Mouse (Mus musculus) heart, adult 18-20 months (tissue): Measurements from ENCODE around the gene Smarcb1. TPM values are rescaled to one million over a fixed set of nuclear protein-coding genes. Genes with fewer than 3 reads are reported as not detected.

ENCODE experiments used
- DNase-seq, 2 experiments: peaks; one replicate each; pipeline ENCODE4 v3.0.0; 2021 to 2022; ENCODE audit warnings: mixed read lengths in 1 of 2
- total RNA-seq, 2 experiments: library from RNA; stranded (reverse); gene quantifications; 2 replicates each; pipeline ENCODE4 v1.2.3; 2021

The Smarcb1 gene
- total RNA-seq, 2 experiments from 2014 or later = 20.5 to 24.2 TPM

DNA sequence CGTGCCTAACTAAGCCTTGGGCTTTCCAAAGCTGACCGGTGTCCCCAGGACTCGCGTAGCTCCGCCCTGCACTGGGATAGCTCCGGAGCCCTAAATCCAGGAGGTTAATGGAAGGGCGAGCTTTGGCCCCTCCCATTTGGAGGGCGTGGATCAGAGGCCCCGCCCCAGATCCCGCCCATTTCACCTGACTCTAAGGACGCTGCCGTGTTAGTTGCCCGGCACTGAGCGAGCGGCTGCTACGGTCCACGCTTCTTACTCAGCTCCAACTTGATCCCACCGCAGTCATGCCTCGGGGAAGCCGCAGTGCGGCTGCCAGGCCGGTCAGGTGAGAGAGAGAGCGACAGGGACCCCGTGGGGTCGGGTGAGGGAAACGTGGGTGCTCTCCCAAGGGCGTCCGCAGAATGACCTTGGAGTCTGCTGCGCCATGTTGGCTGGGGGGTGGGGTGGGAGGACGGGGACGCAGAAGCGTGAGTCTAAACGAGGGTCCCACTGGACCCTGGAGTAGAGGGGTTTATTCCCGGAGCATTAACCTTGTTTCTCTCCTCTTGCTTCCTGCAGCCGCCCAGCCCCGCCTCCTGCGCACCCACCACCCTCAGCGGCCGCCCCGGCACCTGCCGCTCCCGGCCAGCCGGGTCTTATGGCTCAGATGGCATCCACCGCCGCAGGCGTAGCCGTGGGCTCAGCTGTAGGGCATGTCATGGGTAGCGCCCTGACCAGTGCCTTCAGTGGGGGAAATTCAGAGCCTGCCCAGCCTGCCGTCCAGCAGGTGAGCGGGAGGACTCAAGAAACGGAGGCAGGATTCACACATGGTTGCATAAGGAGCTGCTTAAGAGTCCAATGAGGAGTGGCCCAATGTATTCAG is 14.5 kb upstream of the Smarcb1 start, which contains the start of gene Mmp11:
Gene Mmp11, minus strand, starts transcription at position 817 of the 862 bp plus-strand sequence.
- DNase-seq = peak; percentile 79 to 80

GRCm38 (mm10) chr10:75934991-75935390 is 13.6 kb upstream of the Smarcb1 start:
- DNase-seq = no peak

GRCm38 (mm10) chr10:75932891-75933290 is 11.5 kb upstream of the Smarcb1 start, which contains the start of gene Chchd10:
Chchd10 (plus strand) TSS chr10:75933130.
- no peak for DNase-seq

DNA sequence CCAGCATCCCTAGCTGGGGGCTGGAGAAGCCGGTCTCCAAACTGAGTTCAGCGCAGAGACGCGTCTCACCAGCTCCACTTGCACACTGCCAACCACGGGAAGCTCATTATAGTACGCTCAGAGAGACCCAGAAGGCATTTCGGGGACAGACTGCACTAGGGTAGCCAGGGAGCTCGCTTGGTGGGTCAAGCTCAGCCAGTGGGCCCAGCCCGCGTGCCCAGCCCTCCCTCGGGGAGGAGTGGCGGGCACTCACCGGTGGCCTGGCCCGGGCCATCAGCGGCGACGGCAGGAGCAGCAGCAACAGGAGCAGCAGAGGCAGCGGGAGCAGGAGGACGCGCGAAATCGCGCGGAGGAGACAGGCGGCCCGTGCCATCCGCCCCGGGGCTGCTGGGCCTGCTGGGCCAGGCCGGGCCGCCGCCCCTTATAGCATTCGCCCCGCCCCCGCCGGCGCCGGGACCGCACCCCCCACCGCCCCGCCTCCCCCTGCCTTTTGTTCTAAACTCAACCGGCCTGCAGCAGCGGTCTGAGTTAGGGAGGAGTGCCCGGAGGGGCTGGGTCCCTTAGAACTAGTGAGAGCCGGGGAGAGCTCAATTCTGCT is 10.8 kb upstream of the Smarcb1 start:
- DNase-seq = peak; percentile 65 to 67

GRCm38 (mm10) chr10:75931311-75931710 is 9.9 kb upstream of the Smarcb1 start:
- no peak for DNase-seq

- DNase-seq = peak in 1 of 2 experiments; percentile 33
Observed at GRCm38 (mm10) chr10:75930304-75930703, 8.9 kb upstream of the Smarcb1 start.

DNA sequence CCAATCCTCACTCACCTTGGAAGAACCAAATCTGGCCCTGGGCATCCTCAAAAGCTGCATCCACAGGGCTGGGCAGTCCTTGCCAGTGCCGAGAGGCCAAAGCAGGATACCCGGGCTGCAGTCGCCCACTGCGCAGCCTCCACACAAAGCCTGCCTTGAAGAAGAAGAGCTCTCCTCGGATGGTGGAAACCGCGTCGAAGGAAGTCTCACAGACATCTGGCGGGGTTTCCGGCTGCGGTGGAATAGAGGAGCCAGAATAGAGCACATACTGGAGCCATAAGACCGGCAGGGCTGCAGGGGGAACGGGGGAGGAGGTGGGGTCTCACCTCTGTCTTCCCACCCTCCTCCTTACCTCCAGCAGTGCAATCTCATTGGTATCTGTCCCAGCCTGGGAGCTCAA is 5.0 kb upstream of the Smarcb1 start:
- no peak for DNase-seq

GRCm38 (mm10) chr10:75924324-75924723 is 2.9 kb upstream of the Smarcb1 start:
- DNase-seq = no peak

DNA sequence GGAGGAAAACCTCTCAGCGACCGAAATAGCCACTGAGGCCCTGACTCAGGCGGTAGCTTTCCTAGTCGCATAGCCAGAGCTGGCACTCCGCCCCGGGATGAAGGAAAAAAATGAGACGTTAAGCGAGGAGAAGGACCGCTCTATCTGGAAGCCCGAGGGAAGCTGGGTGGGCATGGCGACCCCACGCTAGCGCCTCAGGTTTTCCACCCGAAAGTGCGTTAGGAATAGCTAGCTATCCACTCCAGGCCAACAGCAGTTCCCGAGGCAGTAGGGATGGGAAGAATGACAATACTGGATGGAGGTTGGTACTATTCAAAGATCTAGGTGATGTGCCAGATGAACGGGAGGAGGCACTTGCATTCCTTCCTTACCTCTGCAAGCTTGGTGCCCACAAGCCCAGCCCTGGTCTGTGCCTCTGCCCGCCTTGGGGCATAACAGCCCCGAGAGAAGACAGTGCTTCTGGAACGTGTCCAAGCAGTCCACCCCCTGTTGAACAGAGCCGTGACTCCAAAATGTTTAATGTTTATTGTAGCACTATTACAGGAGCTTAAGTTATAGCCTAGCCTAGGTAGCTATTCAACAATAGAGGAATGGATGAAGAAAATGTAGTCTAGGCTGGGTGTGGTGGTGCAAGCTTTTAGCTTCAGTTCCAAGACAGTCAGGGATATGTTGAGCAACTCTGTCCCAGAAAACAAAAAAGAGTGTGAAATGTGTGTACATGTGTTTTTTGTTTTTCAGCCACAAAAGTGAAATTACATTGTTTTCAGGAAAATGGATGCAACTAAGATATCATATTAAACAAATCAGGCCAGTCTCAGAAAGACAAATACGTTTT is 526 bp upstream of the Smarcb1 start:
- no peak for DNase-seq

DNA sequence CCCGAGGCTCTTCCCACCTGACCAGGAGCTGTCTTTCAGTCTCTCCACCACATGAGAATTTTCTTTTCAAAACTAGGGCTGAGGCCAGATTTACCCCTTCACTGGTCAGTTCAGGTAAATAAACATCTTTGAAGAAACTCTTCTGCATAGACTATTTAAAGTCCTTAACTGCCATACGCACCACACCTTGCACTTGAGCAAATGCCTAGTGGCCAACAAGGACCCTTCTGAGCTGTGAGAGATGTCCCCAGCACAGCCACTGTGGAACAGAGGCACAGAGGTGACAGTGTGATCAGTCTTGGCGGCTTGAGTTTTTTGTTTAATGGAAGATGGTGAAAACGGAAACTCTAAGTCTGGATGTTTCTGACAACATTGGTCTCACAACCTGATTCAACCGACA is 2.4 kb downstream of the Smarcb1 start:
- no peak for DNase-seq

GRCm38 (mm10) chr10:75916840-75917239 is 4.6 kb downstream of the Smarcb1 start:
- no peak for DNase-seq

GRCm38 (mm10) chr10:75915557-75915956 is 5.9 kb downstream of the Smarcb1 start:
- DNase-seq = no peak

DNA sequence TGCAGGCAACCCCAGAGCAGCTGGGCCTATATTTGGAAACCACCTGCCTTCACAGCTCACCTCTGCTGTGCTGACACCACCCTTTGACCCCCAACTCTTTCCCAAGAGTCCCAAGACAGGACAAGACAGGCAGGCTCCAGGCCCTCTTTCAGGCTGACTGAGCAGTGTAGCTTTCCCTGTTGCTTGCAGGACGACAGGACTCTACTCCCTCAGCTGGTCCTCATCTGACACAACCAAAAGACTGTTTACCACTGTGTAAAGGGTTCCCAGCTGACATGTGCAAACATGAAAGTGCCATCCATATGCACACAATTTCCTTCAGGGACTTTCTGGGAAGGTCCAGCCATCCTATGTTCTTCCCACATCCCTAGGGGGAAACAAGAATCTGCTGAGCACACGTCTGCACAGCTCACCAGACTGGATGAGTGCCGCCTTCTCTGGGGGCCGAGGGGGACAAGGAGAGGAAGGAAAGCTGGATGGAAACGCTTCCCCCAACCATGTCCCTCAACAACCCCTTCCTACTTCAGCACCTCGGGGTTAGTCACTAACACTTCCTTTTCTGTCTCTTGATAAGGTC is 8.3 kb downstream of the Smarcb1 start:
- no peak for DNase-seq

GRCm38 (mm10) chr10:75910698-75911097 is 10.7 kb downstream of the Smarcb1 start:
- DNase-seq = no peak

GRCm38 (mm10) chr10:75906882-75907281 is 14.5 kb downstream of the Smarcb1 start:
- no peak for DNase-seq

DNA sequence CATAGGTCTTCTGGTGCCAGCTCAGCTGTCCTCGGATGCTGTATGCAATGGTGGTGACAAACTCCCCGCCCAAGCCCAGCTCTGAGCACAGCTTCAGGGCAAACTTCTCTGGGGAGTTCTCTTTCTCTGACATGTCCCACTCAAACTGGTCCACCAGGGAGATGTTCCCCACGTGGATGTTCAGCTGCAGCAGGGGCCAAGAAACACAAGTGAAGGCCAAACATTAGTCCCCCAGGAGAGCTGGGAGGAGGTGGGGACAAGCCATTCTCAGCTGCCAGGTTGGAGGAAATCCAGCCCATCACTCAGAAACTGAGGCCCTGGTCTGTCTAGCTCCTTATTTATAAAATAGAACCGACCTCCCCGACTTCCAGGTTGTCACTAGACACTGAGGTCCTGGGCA is 17.0 kb downstream of the Smarcb1 start:
- peak in 1 of 2 experiments; percentile 43 for DNase-seq

GRCm38 (mm10) chr10:75898846-75899245 is 22.6 kb downstream of the Smarcb1 start:
- DNase-seq = peak; percentile 77 to 90

GRCm38 (mm10) chr10:75898039-75898564 is 23.3 kb downstream of the Smarcb1 start:
- DNase-seq = no peak

- DNase-seq = peak; percentile 62 to 88
Observed at GRCm38 (mm10) chr10:75897373-75897772, 24.0 kb downstream of the Smarcb1 start.

GRCm38 (mm10) chr10:75896208-75896607 is 25.2 kb downstream of the Smarcb1 start:
- DNase-seq = no peak

DNA sequence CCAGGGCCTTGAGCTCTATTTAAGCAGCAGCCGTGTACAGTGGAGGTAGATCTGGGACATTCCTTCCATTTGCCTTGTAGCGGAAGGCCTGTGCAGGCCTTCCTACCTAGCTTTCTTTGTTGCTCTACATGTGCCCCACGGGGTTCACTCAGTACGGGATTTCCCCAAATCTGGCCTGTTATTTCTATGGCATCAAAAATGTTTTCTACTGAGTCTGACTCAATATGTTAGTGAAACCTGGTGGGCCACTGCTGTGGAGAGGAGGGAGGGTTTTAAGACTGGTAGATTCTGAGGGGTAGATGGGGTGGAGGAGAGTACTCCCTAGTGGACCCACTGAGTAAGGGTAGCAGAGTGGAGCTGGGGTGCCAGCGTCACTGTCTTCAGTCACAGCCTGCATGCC is 25.7 kb downstream of the Smarcb1 start:
- DNase-seq = no peak

DNA sequence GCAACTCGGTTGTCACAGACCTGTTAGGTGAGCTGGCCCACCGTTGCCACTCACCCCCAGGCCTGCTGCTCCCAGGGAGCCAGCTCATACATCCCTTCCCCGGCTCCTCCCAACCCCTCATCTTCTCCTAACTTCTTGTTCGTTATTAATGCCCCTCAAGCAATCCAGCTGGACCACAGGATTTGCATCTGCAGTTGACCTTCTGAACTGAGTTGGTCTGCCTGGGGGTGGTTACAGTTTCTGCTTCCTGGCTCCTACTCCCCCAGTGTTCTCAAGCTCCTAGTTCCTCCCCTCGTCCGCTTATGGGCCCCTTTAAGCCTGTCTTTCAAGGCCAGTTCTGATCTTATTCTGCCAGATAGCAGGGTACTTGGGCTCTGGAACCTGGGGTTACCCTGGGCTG is 26.8 kb downstream of the Smarcb1 start:
- DNase-seq = no peak
